Mouse (Mus musculus): ENCODE results near the gene Ifitm6. TPM values are rescaled to one million over a fixed set of nuclear protein-coding genes. Genes with fewer than 3 reads are reported as not detected.
"Not testable (repeated sequence)": the region's sequence is repeated elsewhere in the genome, so short reads cannot be mapped to it uniquely, and the experiment has no call there.

Ifitm6 gene
- total and polyA plus RNA-seq, 2 experiments from 2014 or later, result 0.83 to 0.99 TPM

GRCm38 (mm10) chr7:140975465-140975864, 42.3 kb downstream of the Ifitm6 start:
- no peak for TF ChIP-seq CTCF (IDR thresholded peaks at IDR 0.05)
- no peak overlapping the region for H3K4me3 ChIP-seq (ENCODE audit: low read depth, low read length)
- H3K4me1 ChIP-seq (ENCODE audit: insufficient read depth, low read length), result no peaks in the 10 kb centered on the region
- H3K9me3 ChIP-seq (ENCODE audit: low read length), result no peaks in the 10 kb centered on the region
- DNase-seq (ENCODE audit: low spot score) (no peak), ATAC-seq (ENCODE audit: low FRiP score) (no peak)
- H3K27me3 ChIP-seq (ENCODE audit: insufficient read depth, low read length), result no peaks in the 10 kb centered on the region
- WGBS, result 25% methylated on average over 3 of the region's 3 CpGs
- H3K27ac ChIP-seq (ENCODE audit: low read depth, low read length), result no peak overlapping the region
- H3K9ac ChIP-seq (replicated peaks; ENCODE audit: low read length, poor library complexity, severe bottlenecking), result no peak overlapping the region
- H3K4me2 ChIP-seq (ENCODE audit: low read depth, low read length, poor library complexity, severe bottlenecking), result no peak overlapping the region
- H3K36me3 ChIP-seq (ENCODE audit: insufficient read depth, low read length), result no peaks in the 10 kb centered on the region

GRCm38 (mm10) chr7:140974940-140975339, 42.8 kb downstream of the Ifitm6 start:
- Histone ChIP-seq H3K9ac (replicated peaks; ENCODE audit: low read length, poor library complexity, severe bottlenecking) (no peak overlapping the region), H3K4me1 (ENCODE audit: insufficient read depth, low read length) (no peaks in the 10 kb centered on the region), H3K4me3 (ENCODE audit: low read depth, low read length) (no peak overlapping the region), H3K9me3 (ENCODE audit: low read length) (no peaks in the 10 kb centered on the region), H3K27me3 (ENCODE audit: insufficient read depth, low read length) (no peaks in the 10 kb centered on the region), H3K4me2 (ENCODE audit: low read depth, low read length, poor library complexity, severe bottlenecking) (no peak overlapping the region), H3K27ac (ENCODE audit: low read depth, low read length) (no peak overlapping the region), H3K36me3 (ENCODE audit: insufficient read depth, low read length) (no peaks in the 10 kb centered on the region)
- no peak for TF ChIP-seq CTCF (IDR thresholded peaks at IDR 0.05)
- no peak for DNase-seq (ENCODE audit: low spot score)
- WGBS, result 10% methylated on average over 9 of the region's 9 CpGs
- no peak for ATAC-seq (ENCODE audit: low FRiP score)

DNA sequence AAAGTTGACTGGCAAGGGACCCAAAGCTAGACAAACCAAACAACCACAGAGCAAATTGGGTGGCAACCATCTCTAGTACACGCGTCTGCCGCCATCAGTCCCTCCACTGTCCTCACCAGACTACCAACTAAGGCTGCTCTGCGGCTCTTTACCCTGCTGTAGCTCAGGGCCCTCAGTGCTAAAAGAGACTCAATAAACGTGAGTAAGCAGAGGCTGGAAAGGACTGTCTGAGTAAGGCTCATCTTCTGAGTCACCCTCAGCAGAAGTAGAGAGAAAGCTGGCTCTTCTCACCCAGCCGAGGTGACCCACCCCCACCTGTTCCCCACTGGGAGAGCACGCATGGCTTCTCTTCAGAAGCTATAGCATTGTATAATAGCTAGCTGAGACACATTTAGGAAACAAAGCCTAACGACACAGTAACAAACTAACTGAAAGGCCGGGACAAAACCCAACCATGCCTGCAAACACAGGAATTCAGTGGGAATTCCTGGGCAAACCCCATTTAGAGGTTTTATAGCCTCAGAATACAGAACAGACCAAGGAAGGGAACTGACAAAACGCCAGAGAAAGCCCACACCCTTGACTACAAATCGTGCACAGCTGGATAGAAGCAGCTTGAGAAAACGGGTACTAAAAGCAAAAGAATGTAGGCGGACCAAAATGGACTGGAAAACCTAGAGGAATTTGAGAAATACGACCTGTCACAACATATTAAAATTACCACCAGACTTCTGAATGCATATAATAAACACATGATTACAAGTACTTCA, 44.1 kb downstream of the Ifitm6 start:
- Histone ChIP-seq H3K4me2 (ENCODE audit: low read depth, low read length, poor library complexity, severe bottlenecking) (no peak overlapping the region), H3K27me3 (ENCODE audit: insufficient read depth, low read length) (no peaks in the 10 kb centered on the region), H3K9me3 (ENCODE audit: low read length) (no peaks in the 10 kb centered on the region), H3K4me1 (ENCODE audit: insufficient read depth, low read length) (no peaks in the 10 kb centered on the region), H3K4me3 (ENCODE audit: low read depth, low read length) (no peak overlapping the region), H3K36me3 (ENCODE audit: insufficient read depth, low read length) (no peaks in the 10 kb centered on the region), H3K9ac (replicated peaks; ENCODE audit: low read length, poor library complexity, severe bottlenecking) (no peak overlapping the region), H3K27ac (ENCODE audit: low read depth, low read length) (no peak overlapping the region)
- no peak for TF ChIP-seq CTCF (IDR thresholded peaks at IDR 0.05)
- no peak for DNase-seq (ENCODE audit: low spot score)
- WGBS, result 29% methylated on average over 14 of the region's 14 CpGs
- no peak for ATAC-seq (ENCODE audit: low FRiP score)

GRCm38 (mm10) chr7:140971479-140972171, 46.1 kb downstream of the Ifitm6 start:
- H3K27ac ChIP-seq (ENCODE audit: low read depth, low read length), result no peak overlapping the region
- no peak overlapping the region for H3K9ac ChIP-seq (replicated peaks; ENCODE audit: low read length, poor library complexity, severe bottlenecking)
- H3K27me3 ChIP-seq (ENCODE audit: insufficient read depth, low read length), result no peaks in the 10 kb centered on the region
- TF ChIP-seq CTCF (IDR thresholded peaks at IDR 0.05), result no peak
- no peaks in the 10 kb centered on the region for H3K4me1 ChIP-seq (ENCODE audit: insufficient read depth, low read length)
- no peaks in the 10 kb centered on the region for H3K36me3 ChIP-seq (ENCODE audit: insufficient read depth, low read length)
- ATAC-seq (ENCODE audit: low FRiP score), result no peak
- H3K4me2 ChIP-seq (ENCODE audit: low read depth, low read length, poor library complexity, severe bottlenecking), result no peak overlapping the region
- no peak overlapping the region for H3K4me3 ChIP-seq (ENCODE audit: low read depth, low read length)
- DNase-seq (ENCODE audit: low spot score), result no peak
- WGBS, result 80% methylated on average over 8 of the region's 8 CpGs
- no peaks in the 10 kb centered on the region for H3K9me3 ChIP-seq (ENCODE audit: low read length)

GRCm38 (mm10) chr7:140970931-140971330, 46.8 kb downstream of the Ifitm6 start:
- no peaks in the 10 kb centered on the region for H3K9me3 ChIP-seq (ENCODE audit: low read length)
- DNase-seq (ENCODE audit: low spot score), result no peak
- H3K9ac ChIP-seq (replicated peaks; ENCODE audit: low read length, poor library complexity, severe bottlenecking), result no peak overlapping the region
- no peaks in the 10 kb centered on the region for H3K36me3 ChIP-seq (ENCODE audit: insufficient read depth, low read length)
- no peak overlapping the region for H3K4me2 ChIP-seq (ENCODE audit: low read depth, low read length, poor library complexity, severe bottlenecking)
- no peak overlapping the region for H3K4me3 ChIP-seq (ENCODE audit: low read depth, low read length)
- ATAC-seq (ENCODE audit: low FRiP score), result no peak
- H3K27ac ChIP-seq (ENCODE audit: low read depth, low read length), result no peak overlapping the region
- no peaks in the 10 kb centered on the region for H3K27me3 ChIP-seq (ENCODE audit: insufficient read depth, low read length)
- 47% methylated on average over 7 of the region's 7 CpGs for WGBS
- no peak for TF ChIP-seq CTCF (IDR thresholded peaks at IDR 0.05)
- no peaks in the 10 kb centered on the region for H3K4me1 ChIP-seq (ENCODE audit: insufficient read depth, low read length)

DNA sequence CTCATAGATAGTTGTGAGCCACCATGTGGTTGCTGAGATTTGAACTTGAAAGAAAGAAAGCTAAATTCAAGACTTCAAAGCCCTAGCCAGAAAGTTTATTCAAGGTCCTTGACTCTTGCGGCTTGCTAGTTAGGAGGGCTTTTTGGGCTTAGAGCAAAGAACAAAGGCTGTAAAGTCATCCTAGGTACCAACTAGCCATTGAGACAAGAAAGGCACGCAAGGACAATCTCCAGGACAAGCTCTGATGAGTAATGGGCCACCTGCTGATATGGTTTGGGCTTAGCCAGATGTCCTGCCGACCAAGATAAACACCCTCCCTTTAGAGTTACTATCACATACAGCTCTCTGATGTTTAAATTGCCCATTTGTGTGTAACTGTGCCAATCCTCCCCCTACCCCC, 49.0 kb downstream of the Ifitm6 start:
- WGBS, result 19% methylated on average over 3 of the region's 3 CpGs
- H3K27ac ChIP-seq (ENCODE audit: low read depth, low read length); DNase-seq (ENCODE audit: low spot score); H3K4me2 ChIP-seq (ENCODE audit: low read depth, low read length, poor library complexity, severe bottlenecking); H3K36me3 ChIP-seq (ENCODE audit: insufficient read depth, low read length); H3K9me3 ChIP-seq (ENCODE audit: low read length); H3K27me3 ChIP-seq (ENCODE audit: insufficient read depth, low read length); H3K4me1 ChIP-seq (ENCODE audit: insufficient read depth, low read length); H3K4me3 ChIP-seq (ENCODE audit: low read depth, low read length); ATAC-seq (ENCODE audit: low FRiP score); H3K9ac ChIP-seq (replicated peaks; ENCODE audit: low read length, poor library complexity, severe bottlenecking): not testable (repeated sequence)

Measured in midbrain, postnatal 0 days (tissue).